Mouse (Mus musculus) stomach, embryonic 16.5 days (tissue): ENCODE data around the gene B3gnt8. TPM values are rescaled to one million over a fixed set of nuclear protein-coding genes. Genes with fewer than 3 reads are reported as not detected.

Experiments used
- ATAC-seq: fragments of 200-750 bp; cut with Nextera tagmentation; 2 replicates; pipeline ENCODE4 v1.8.0; 2017; ENCODE audit warnings: moderate number of reproducible peaks, moderate TSS enrichment; ENCODE audit not compliant: insufficient read depth, low FRiP score
- H3K27ac ChIP-seq: fragments of 300-500 bp; sonication (generic); 2 replicates; pipeline ENCODE4 v1.5.1; 2014; ENCODE audit warnings: low read length
- H3K27me3 ChIP-seq: fragments of 300-500 bp; sonication (generic); 2 replicates; pipeline ENCODE4 v1.6.1; 2014; ENCODE audit warnings: low read length, control low read depth, mixed read lengths; ENCODE audit not compliant: control insufficient read depth, insufficient read depth
- H3K36me3 ChIP-seq: fragments of 300-500 bp; sonication (generic); 2 replicates; pipeline ENCODE4 v1.6.1; 2014; ENCODE audit warnings: low read length; ENCODE audit not compliant: control insufficient read depth, insufficient read depth
- H3K4me1 ChIP-seq: fragments of 300-500 bp; sonication (generic); 2 replicates; pipeline ENCODE4 v1.6.1; 2014; ENCODE audit warnings: low read length, control low read depth, mixed read lengths; ENCODE audit not compliant: control insufficient read depth, insufficient read depth
- H3K4me2 ChIP-seq: fragments of 300-500 bp; sonication (generic); 2 replicates; pipeline ENCODE4 v1.6.1; 2014; ENCODE audit warnings: low read depth, low read length, mixed read lengths
- H3K4me3 ChIP-seq: fragments of 300-500 bp; sonication (generic); replicated peaks from 2 replicates; pipeline ENCODE4 v1.5.1; 2014; ENCODE audit warnings: mild to moderate bottlenecking, low read length
- H3K9ac ChIP-seq: fragments of 300-500 bp; sonication (generic); 2 replicates; pipeline ENCODE4 v1.6.1; 2014; ENCODE audit warnings: low read length
- H3K9me3 ChIP-seq: fragments of 300-500 bp; sonication (generic); replicated peaks from 2 replicates; pipeline ENCODE4 v1.6.1; 2016; ENCODE audit warnings: low read length, control low read depth; ENCODE audit not compliant: control insufficient read depth
- WGBS: fragments of 180-500 bp; shearing (Covaris S2); extraction: QIAGEN DNeasy Blood & Tissue Kit; methylation state at CpG from one replicate; pipeline ENCODE4 v1.1.7; 2014; 5-methylcytosine and 5-hydroxymethylcytosine counted together
- polyA plus RNA-seq: library from polyadenylated mRNA; unstranded; fragments of >200 nt; fragmentation: Nextera tagmentation; extraction: Ambion mirVana; gene quantifications from 2 replicates; pipeline ENCODE4 v1.2.1, GENCODE M21; 2015

The B3gnt8 gene
- polyA plus RNA-seq, 1 experiment from 2014 or later, result 12.2 TPM

GRCm38 (mm10) chr7:25666381-25666780 lies 39.9 kb downstream of the B3gnt8 start:
- Histone ChIP-seq H3K4me1 (0 out of 2 replicates have a peak, but pooled peaks cover 8% of the 10 kb centered on the region), H3K4me2 (no peak overlapping the region), H3K9ac (no peak overlapping the region), H3K4me3 (no peak overlapping the region), H3K27ac (no peak overlapping the region), H3K36me3 (no peaks in the 10 kb centered on the region; the same call in none of the 2 replicates), H3K27me3 (no peaks in the 10 kb centered on the region), H3K9me3 (no peaks in the 10 kb centered on the region)
- 94% methylated on average over 8 of the region's 8 CpGs for WGBS
- no peak for ATAC-seq

GRCm38 (mm10) chr7:25669158-25669557 lies 42.7 kb downstream of the B3gnt8 start:
- Histone ChIP-seq H3K27me3 (peaks cover 8% of the 10 kb centered on the region), H3K9me3 (no peaks in the 10 kb centered on the region), H3K4me1 (0 out of 2 replicates have a peak, but pooled peaks cover 8% of the 10 kb centered on the region), H3K27ac (no peak overlapping the region), H3K36me3 (no peaks in the 10 kb centered on the region; the same call in none of the 2 replicates), H3K9ac (no peak overlapping the region), H3K4me3 (no peak overlapping the region), H3K4me2 (no peak overlapping the region)
- WGBS, result 79% methylated on average over 10 of the region's 10 CpGs
- no peak for ATAC-seq

- no peak overlapping the region for H3K27ac ChIP-seq
- WGBS, result 78% methylated on average over 9 of the region's 9 CpGs
- no peak overlapping the region for H3K9ac ChIP-seq
- peaks cover 11% of the 10 kb centered on the region; the same call in 1 of the 2 replicates for H3K4me1 ChIP-seq
- no peaks in the 10 kb centered on the region for H3K9me3 ChIP-seq
- H3K4me3 ChIP-seq, result no peak overlapping the region
- no peak overlapping the region for H3K4me2 ChIP-seq
- ATAC-seq, result no peak
- H3K36me3 ChIP-seq, result no peaks in the 10 kb centered on the region; the same call in 1 of the 2 replicates
- H3K27me3 ChIP-seq, result peaks cover 13% of the 10 kb centered on the region
These were observed 43.2 kb downstream of the B3gnt8 start for GRCm38 (mm10) chr7:25669631-25670030.

GRCm38 (mm10) chr7:25670096-25670495 lies 43.6 kb downstream of the B3gnt8 start:
- Histone ChIP-seq H3K9me3 (no peaks in the 10 kb centered on the region), H3K4me2 (no peak overlapping the region), H3K36me3 (no peaks in the 10 kb centered on the region; the same call in 1 of the 2 replicates), H3K9ac (no peak overlapping the region), H3K4me1 (peaks cover 14% of the 10 kb centered on the region), H3K4me3 (no peak overlapping the region), H3K27ac (no peak overlapping the region), H3K27me3 (peaks cover 17% of the 10 kb centered on the region)
- 88% methylated on average over 4 of the region's 4 CpGs for WGBS
- ATAC-seq, result no peak

- Histone ChIP-seq H3K4me2 (no peak overlapping the region), H3K36me3 (no peaks in the 10 kb centered on the region), H3K4me3 (no peak overlapping the region), H3K9ac (no peak overlapping the region), H3K4me1 (peaks cover 21% of the 10 kb centered on the region), H3K9me3 (no peaks in the 10 kb centered on the region), H3K27me3 (peaks cover 23% of the 10 kb centered on the region), H3K27ac (no peak overlapping the region)
- WGBS, result 71% methylated on average over 2 of the region's 2 CpGs
- ATAC-seq, result no peak
These were observed 45.2 kb downstream of the B3gnt8 start for GRCm38 (mm10) chr7:25671686-25672085.

GRCm38 (mm10) chr7:25672442-25672841 lies 46.0 kb downstream of the B3gnt8 start:
- Histone ChIP-seq H3K9ac (no peak overlapping the region), H3K4me1 (peaks cover 21% of the 10 kb centered on the region), H3K4me2 (no peak overlapping the region), H3K9me3 (no peaks in the 10 kb centered on the region), H3K36me3 (no peaks in the 10 kb centered on the region), H3K27ac (no peak overlapping the region), H3K27me3 (peaks cover 23% of the 10 kb centered on the region), H3K4me3 (no peak overlapping the region)
- ATAC-seq, result no peak
- 51% methylated on average over 4 of the region's 4 CpGs for WGBS

GRCm38 (mm10) chr7:25674297-25674696 lies 47.8 kb downstream of the B3gnt8 start:
- H3K9me3 ChIP-seq, result no peaks in the 10 kb centered on the region
- peak overlapping the region; percentile 65 for H3K4me2 ChIP-seq
- no peak for ATAC-seq
- H3K36me3 ChIP-seq, result no peaks in the 10 kb centered on the region
- H3K27me3 ChIP-seq, result peaks cover 23% of the 10 kb centered on the region
- 23% methylated on average over 9 of the region's 9 CpGs for WGBS
- H3K9ac ChIP-seq, result peak overlapping the region; percentile 56; the same call in 1 of the 2 replicates
- H3K4me1 ChIP-seq, result peaks cover 21% of the 10 kb centered on the region
- H3K4me3 ChIP-seq, result peak overlapping the region; percentile 41
- no peak overlapping the region for H3K27ac ChIP-seq

- no peak for ATAC-seq
- peak within 1 kb of the TSS; percentile 65 for H3K4me2 ChIP-seq
- no peak within 1 kb of the TSS for H3K27ac ChIP-seq
- 2% methylated on average over 29 of the region's 29 CpGs for WGBS
- H3K27me3 ChIP-seq, result peaks cover 23% of the 10 kb centered on the region
- peak within 1 kb of the TSS; percentile 56 for H3K9ac ChIP-seq
- no peaks in the 10 kb centered on the region for H3K9me3 ChIP-seq
- no peaks in the 10 kb centered on the region for H3K36me3 ChIP-seq
- H3K4me1 ChIP-seq, result peaks cover 21% of the 10 kb centered on the region
- H3K4me3 ChIP-seq, result peak within 1 kb of the TSS; percentile 41
These were observed 48.4 kb downstream of the B3gnt8 start, which contains the start of gene Tmem91 for GRCm38 (mm10) chr7:25674719-25675300. Tmem91 (minus strand) TSS chr7:25675166.

GRCm38 (mm10) chr7:25675405-25675804 lies 49.0 kb downstream of the B3gnt8 start:
- H3K4me2 ChIP-seq, result no peak overlapping the region
- H3K9ac ChIP-seq, result no peak overlapping the region
- no peak for ATAC-seq
- H3K36me3 ChIP-seq, result no peaks in the 10 kb centered on the region
- peaks cover 27% of the 10 kb centered on the region for H3K4me1 ChIP-seq
- no peaks in the 10 kb centered on the region for H3K9me3 ChIP-seq
- no peak overlapping the region for H3K27ac ChIP-seq
- WGBS, result 53% methylated on average over 6 of the region's 6 CpGs
- H3K4me3 ChIP-seq, result no peak overlapping the region
- H3K27me3 ChIP-seq, result peaks cover 23% of the 10 kb centered on the region
